Mouse (Mus musculus) G1E (cell line): ENCODE measurements around the gene Vasn.

Experiments used
- CTCF ChIP-seq: IDR thresholded peaks from 2 replicates; pipeline ENCODE4 v1.5.1; 2012; ENCODE audit warnings: low read depth, low read length, inconsistent platforms, mixed read lengths
- GATA1 ChIP-seq: IDR thresholded peaks from 2 replicates; pipeline ENCODE4 v1.6.1; 2012; ENCODE audit warnings: borderline replicate concordance, low read length, inconsistent platforms, mixed read lengths

GRCm38 (mm10) chr16:4614639-4615038 is 25.1 kb upstream of the Vasn start:
- TF ChIP-seq CTCF, result no peak
- no peak for TF ChIP-seq GATA1
